Mouse (Mus musculus) lung, adult 18-20 months (tissue): Measurements from ENCODE around the gene P2ry2.

Experiments
- DNase-seq, 2 experiments: peaks; one replicate each; pipeline ENCODE4 v3.0.0; 2022; ENCODE audit warnings: mixed read lengths in 2 of 2

P2ry2 gene

GRCm38 (mm10) chr7:100979175-100979574, 33.5 kb downstream of the P2ry2 start:
- peak; percentile 71 to 78 for DNase-seq

DNA sequence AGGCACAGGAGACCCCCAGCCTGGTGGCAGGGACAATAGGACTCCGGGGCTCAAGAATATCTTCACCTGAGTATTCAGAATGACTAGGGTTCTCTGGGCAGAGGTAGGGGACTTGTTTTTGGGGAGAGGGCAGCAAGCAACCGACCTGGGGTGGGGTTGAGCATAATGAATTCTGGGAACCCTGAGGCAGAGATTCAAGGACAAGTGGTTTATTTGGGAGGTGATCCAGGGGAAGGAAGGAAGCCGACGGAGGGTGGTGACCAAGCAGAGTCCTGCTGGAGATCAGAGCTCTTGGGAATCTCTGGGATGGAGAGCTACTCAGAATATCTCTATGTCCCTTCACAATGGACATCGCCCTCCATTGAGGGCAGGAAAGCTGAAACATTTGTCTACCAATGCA, 34.5 kb downstream of the P2ry2 start:
- no peak for DNase-seq

GRCm38 (mm10) chr7:100974135-100974903, 38.3 kb downstream of the P2ry2 start, which contains the start of gene P2ry6:
Gene P2ry6, minus strand, starts transcription at chr7:100974649.
- no peak for DNase-seq

DNA sequence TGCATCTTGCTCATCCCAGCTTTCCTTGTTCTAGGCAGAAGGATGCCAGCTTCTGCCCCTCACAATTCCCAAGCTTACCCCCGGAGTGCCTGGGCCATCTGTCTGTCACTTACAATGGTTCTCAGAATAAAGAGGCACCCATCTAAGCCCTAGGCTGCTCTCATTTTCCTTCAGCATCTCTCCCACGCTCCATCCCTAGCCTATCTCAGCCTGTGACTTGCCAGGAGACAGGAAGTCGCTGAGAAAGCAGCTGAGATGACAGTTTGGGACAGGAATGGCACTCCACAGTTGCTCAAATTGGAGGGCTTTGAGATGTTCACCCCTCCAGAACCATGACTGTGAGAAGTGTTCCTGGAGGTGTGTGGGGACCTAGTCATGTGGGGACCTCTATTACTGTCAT, 39.8 kb downstream of the P2ry2 start:
- DNase-seq = no peak

DNA sequence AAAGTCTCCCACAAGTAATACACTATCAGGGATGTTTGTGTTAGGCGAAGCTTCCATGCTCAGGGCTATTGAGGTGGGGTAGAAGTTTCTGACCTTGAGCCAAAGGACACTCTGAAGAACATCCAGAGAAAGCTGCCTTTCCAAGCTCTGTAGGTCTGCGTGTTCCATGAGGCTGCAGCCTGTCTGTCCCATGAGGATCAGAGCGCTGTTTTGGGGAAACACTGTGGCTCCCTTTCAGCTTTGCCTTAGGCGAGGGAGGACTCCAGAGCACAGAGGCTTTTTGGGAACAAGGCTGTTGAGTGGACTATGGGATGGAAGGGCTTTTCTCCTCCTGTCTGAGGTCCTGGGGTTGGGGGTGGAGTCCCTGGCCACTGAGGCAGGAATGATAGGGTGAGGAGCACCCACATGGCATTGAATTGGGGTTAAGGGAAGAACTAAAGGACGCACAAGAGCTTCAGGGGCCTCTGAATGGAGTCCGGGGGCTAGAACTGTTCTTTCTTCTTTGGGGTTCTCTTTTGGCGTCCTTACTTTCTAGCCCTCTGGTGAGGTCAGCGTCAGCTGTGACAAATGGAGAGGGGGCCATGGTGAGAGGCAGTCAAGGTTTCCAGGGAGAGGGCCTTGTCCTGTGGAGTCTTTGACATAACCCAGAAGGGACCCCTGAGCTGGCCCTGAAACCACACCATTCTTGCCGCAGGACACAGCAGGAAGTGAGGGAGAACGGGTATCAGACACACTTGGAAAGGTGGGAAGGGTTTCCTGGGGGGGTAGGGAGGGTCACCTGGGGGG, 43.6 kb downstream of the P2ry2 start:
- DNase-seq = no peak

GRCm38 (mm10) chr7:100968376-100968775, 44.3 kb downstream of the P2ry2 start:
- no peak for DNase-seq

DNA sequence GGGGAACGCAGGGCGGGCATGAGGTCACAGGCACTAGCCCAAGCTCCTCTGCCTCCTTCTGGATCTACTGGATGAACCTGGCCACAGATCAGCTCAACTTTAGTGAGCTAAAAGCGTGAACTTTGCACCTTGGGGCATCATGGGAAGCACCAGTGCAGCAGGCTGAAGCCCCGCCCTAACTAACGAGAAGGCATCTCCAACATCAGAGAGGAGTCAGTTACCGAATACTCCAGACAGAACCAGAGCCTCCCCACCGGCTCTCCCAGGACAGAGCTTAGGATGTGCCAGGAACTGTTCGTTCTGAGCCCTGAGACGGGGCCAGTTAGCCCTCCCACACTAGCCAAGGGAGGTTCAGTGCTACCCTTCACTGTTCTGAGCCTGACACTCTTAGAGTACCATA, 44.8 kb downstream of the P2ry2 start:
- DNase-seq = no peak

DNA sequence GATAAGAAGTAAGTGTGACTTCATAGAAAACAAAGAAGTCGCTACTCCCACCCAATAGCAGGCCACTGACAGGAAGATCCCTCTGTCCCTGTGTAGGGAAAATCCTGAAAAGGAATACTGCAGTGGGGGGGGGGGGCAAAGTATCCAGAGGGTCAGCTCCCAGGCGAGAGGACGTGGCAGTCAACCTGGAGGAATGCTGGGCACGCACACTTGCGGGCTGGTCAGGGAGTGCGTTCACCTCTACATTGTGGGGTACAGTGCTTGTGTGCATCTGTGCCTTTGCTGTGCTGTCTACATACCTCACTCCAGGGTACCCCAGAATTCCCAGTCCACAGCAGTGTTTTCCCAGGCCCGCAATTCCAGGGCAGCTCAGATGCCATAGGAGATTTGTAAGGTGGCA, 46.7 kb downstream of the P2ry2 start:
- DNase-seq = no peak

DNA sequence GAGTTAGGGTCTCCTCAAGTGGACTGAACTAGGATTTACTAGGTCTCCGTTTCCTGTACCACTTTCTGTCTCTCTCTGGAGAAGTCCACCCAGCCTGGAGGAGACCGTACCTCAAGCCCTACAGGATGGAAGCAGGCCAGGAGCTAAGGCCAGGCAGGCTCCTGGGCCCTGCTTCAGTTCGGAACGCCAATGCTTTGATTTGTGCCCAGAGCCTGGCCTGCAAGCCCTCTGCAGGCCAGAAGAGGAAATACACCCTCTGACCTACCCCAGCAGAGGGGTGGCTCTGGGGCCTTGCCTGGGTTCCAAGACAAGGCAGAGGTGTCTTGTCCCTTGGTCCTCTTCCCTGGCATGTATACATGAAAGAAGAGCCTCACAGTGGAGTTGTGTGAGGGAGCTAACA, 47.6 kb downstream of the P2ry2 start:
- DNase-seq = no peak

DNA sequence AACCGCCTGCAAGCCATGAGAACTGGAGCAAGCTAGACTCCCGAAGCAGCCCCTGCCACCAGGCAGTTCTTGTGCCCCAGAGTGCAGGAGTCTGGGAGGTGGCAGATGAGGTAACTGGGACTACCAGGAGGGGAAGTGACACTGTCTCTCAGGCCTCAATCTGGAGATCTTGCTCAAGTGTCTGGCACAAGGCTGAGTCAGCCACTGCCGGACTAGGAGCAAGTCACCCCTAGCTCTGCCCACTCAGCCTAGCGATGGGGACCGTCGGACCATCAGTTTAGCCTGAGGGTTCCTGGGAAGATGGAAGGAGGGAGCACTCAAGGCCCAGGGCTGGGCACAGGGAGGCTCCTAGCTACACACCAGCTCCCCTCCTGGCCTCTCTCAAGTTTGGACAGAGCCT, 48.4 kb downstream of the P2ry2 start:
- DNase-seq = peak in 1 of 2 experiments; percentile 50

DNA sequence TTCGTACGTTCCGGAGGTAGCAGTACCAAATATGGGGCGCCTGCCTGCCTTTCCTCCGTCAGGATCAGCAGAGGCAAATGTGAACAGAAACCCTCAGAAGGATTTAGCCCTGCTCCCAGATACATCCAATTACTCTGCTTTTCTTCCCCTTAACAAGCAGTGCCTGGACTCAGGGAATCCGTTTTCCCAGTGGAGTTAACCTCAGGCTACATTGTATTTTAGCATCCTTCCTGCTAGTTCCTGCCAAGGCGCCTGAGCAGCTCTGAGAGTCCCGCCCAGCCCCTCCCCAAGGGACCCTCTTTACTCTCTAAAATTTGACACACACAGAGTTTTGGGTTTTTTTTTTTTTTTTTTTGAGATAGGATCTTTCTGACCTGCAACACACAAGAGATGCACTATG, 49.3 kb downstream of the P2ry2 start:
- no peak for DNase-seq

- DNase-seq = no peak
These were observed 51.5 kb downstream of the P2ry2 start for GRCm38 (mm10) chr7:100961146-100961545.

GRCm38 (mm10) chr7:100960462-100960861, 52.2 kb downstream of the P2ry2 start:
- no peak for DNase-seq

DNA sequence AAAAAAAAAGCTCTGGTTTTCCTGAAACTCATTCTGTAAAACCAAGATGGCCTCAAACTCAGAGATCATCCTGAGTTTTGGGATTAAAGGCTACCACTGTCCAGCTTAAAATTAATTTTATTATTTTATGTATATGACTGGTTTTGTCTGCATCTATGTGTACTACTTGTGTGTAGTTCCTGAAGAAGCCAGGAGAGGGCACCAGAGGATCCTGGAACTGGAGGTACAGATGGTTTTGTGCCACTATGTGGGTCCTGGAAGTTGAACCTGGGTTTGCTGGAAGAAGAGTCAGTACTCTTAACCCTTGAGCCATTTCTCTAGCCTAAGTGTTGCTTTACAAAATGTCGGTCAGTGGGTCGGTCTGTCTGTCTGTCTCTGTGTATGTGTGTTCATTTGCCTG, 54.2 kb downstream of the P2ry2 start:
- no peak for DNase-seq

DNA sequence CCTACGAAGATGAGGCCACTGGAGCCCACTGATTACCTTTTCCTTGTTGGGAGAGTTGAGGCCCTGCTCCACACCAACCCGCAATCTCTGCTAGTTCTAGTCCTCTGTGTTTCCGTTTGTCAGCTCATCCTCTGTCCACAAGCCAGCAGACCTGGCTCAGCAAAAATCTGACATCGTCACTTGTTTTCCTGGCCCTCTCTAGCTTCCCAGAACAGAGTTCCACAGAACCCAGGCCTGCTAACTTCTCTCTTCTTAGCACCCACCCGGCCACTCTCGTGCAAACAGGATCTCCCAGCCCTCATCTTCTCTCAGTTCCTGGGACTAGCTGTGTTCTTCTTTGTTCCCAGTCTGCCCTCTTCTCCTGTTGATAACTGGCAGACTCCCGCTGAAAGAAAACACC, 60.0 kb downstream of the P2ry2 start:
- no peak for DNase-seq

GRCm38 (mm10) chr7:100951903-100952302, 60.8 kb downstream of the P2ry2 start:
- no peak for DNase-seq

DNA sequence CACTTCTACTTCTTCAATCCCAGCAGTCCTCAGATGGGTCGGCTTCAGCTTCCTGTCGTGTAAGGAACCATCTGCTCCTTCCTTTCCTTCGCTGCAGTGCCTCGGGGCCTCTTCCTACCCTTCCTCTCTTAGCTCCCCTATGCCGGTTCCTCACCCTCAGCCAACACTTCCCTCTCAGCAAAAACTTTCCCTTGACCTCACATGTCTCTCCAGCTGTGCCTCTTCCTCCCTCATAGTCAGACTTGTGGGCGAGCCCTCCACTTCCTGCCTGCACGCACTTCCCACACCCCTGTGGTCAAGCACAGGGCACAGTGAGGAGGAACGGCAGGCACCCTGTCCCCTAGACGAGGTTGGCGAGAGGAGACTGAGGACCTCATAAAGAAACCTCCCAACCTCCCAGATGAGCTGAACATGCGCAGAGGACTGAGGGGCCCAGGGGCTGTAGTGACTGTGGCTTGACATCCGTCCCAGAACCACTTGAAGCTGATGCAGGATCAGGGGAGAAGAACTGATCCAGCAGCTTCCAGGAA, 62.1 kb downstream of the P2ry2 start:
- DNase-seq = peak; percentile 69

DNA sequence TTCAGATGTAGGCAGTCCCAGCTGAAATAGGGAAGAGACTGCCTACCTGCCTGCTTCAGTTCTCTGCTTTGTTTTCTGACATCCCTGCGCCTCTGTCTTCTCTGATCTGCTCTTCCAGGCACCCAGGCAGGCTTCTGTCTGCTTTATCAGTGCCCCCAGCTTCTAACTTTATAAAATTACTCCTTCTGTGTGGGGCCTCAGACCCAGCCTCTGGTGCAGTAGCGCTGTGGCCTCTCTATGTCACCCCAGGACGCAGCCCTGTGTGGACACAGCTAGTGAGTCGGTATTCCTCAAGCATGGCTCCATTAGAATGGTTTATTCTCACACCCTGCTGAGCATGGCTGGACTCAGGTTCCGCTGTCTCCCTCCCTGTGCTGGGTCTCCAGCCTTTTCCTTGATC, 62.6 kb downstream of the P2ry2 start:
- DNase-seq = no peak
